Mouse (Mus musculus) limb, embryonic 12.5 days (tissue): Measurements from ENCODE around the gene Mcm10. TPM values are rescaled to one million over a fixed set of nuclear protein-coding genes. Genes with fewer than 3 reads are reported as not detected.

Experiments used
- polyA plus RNA-seq: library from polyadenylated mRNA; unstranded; fragments of >200 nt; fragmentation: Nextera tagmentation; extraction: Ambion mirVana; gene quantifications from 2 replicates; pipeline ENCODE4 v1.2.1, GENCODE M21; 2016

Mcm10 gene
- polyA plus RNA-seq, 1 experiment from 2014 or later, result 49.2 TPM

Other genes starting within 250 kb of the Mcm10 start
- 130 and 135 TPM in 2 replicates for gene Sephs1, start 131.2 kb downstream of the Mcm10 start, polyA plus RNA-seq
- 51.2 and 52.1 TPM in 2 replicates for gene Phyh, start 93.8 kb downstream of the Mcm10 start, polyA plus RNA-seq
- 0.40 TPM in 1 of 2 replicates, not detected in the other for gene Ucma, start 36.7 kb downstream of the Mcm10 start, polyA plus RNA-seq
- 5.3 and 5.7 TPM in 2 replicates for gene Optn, start 51.3 kb upstream of the Mcm10 start, polyA plus RNA-seq
- 1.9 and 2.2 TPM in 2 replicates for gene Ccdc3, start 125.0 kb upstream of the Mcm10 start, polyA plus RNA-seq